Mouse (Mus musculus) frontal cortex, adult 2 months (tissue): ENCODE results near the gene Dolk. TPM values are rescaled to one million over a fixed set of nuclear protein-coding genes. Genes with fewer than 3 reads are reported as not detected.

Source experiments
- DNase-seq, 2 experiments: peaks; one replicate each; pipeline ENCODE4 v3.0.0; 2022; ENCODE audit warnings: low spot score in 1 of 2; ENCODE audit errors: extremely low spot score in 1 of 2
- polyA plus RNA-seq: library from polyadenylated mRNA; depleted of rRNA; stranded (reverse); fragments of >200 nt; gene quantifications from 2 replicates; pipeline ENCODE4 v1.2.3, GENCODE M21; 2012

The Dolk gene
- polyA plus RNA-seq, 1 experiment = 16.3 TPM

- DNase-seq = no peak
Observed at GRCm38 (mm10) chr2:30269241-30269990, 16.7 kb downstream of the Dolk start.

- no peak for DNase-seq
Observed at GRCm38 (mm10) chr2:30268371-30268770, 17.8 kb downstream of the Dolk start.

- no peak for DNase-seq
Observed at GRCm38 (mm10) chr2:30267466-30267865, 18.7 kb downstream of the Dolk start.

GRCm38 (mm10) chr2:30266392-30266941 is 19.7 kb downstream of the Dolk start:
- DNase-seq = peak in 1 of 2 experiments; percentile 62

DNA sequence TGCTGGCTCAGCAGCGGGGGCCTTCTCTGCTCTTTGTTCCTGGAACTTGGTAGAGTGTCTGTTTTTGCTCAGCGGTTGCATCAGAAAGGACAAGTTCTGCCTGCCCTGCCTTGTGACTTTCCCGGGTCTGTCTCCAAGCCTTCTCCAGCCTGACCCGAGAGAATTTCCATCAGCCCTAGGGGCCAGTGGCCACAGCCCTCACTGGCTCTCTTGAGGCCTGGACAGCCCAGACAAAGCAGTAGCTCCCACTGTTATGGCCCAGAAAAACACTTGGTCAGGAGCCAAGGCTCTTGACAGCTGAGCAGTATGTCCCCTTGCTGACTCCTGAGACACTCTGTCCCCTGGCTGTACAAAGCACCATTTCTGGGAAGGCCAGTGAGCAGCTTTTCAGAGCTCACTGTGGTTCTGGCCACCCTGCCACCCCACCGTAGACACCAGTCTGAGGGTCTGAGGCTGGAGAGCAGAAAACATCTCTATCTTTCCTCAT is 20.3 kb downstream of the Dolk start, which contains the start of gene Phyhd1:
TSS of gene Phyhd1 (plus strand) at position 437 of the 487 bp plus-strand sequence.
- peak; percentile 55 for DNase-seq

- no peak for DNase-seq
Observed at GRCm38 (mm10) chr2:30264671-30265519, 21.2 kb downstream of the Dolk start.

- no peak for DNase-seq
Observed at GRCm38 (mm10) chr2:30263811-30264210, 22.3 kb downstream of the Dolk start.

GRCm38 (mm10) chr2:30262840-30263441 is 23.2 kb downstream of the Dolk start:
- peak in 1 of 2 experiments; percentile 72 for DNase-seq

DNA sequence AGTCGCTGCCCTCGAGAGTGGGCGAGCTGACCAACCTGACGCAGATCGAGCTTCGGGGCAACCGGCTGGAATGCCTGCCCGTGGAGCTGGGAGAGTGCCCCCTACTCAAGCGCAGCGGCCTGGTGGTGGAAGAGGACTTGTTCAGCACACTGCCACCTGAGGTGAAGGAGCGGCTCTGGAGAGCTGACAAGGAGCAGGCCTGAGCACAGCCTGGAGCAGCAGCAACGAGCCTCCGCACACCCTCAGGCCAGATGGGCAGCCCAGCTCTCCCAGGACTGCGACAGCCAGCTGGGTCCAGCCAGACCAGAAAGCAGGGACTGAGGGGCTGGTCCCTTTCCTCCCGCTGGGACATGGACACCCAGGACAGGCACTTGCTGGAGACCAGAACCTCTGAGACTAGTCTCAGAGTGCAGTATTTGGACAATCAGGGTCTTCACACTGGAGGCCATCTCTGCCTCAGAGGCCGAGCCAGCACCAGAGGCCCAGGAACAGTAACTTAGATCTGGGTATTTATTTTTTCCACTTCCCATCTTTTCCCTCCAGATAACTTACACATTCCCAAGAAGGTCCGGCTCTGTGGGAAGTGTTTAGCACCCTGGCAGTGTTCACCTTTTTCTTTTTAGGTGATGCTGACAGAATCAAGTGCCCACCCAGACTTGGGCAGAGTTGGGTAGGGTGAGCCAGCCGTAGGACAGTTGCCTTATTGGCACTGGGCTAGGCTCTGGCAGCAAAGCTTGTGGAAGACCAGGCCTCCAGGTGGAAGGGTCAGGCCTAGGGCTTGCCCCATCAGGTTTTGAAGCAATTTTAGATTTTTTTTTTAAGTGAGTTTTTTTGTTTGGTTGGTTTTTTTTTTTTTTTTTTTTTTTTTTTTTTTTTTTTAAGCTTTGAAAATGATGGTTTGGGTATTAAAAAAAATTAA is 24.0 kb downstream of the Dolk start:
- DNase-seq = no peak

GRCm38 (mm10) chr2:30261064-30261736 is 24.9 kb downstream of the Dolk start:
- DNase-seq = no peak

- DNase-seq = no peak
Observed at GRCm38 (mm10) chr2:30259131-30260064, 26.7 kb downstream of the Dolk start.

DNA sequence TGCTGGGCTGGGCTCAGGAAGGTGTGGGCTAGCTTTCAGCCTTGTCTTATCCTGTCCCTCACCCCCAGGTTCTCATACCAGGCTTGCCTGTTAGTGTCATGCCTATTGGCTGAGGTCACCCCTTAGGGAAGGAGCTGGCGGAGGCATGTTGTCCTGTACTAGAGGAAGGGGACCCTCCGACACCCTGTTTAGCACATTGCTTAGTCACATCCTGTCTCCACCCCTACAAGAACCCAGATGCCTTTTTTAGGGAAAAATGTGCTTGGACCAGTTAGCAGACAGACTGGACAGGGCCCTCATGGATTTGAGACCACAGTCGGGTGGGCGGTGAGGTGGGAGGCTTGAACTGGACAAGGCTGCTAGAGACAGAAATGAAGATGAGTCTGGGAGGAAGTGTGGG is 27.5 kb downstream of the Dolk start:
- no peak for DNase-seq

DNA sequence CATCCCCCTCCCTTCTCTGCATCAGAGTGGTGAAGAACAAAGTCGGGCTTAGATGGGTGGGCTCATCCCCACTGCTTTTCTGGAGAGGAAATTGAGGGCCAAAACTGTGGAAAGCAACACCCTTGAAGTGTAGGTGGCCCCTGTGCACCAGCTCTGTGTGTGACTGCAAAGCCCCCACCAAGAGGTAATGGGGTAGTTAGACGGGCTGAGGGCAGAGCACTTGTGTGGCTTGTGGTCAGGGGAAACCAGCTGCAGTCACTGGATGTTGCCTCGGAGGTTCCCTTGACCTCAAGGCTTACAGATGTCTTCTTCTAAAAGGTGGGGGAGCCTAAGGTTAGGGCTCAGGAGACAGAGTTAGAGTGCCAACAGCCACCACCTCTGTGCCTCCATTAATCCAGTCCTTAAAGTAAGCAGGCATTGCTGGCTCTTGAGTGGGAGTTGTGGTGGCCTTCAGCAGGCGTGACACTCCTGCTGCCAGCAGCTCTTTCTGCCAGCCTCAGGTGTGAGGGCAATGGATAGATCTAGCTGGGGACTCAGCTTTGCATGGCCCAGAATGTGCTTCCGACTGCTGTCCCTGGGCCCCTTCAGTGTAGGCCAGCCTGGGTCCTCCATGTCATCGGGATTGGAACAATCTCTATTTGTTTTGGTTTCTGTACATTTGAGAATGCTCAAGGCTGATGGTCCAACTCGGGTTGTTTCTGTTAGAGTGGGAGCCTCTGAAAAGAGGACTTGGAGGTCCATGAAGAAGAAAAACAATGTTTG is 28.3 kb downstream of the Dolk start:
- no peak for DNase-seq

DNA sequence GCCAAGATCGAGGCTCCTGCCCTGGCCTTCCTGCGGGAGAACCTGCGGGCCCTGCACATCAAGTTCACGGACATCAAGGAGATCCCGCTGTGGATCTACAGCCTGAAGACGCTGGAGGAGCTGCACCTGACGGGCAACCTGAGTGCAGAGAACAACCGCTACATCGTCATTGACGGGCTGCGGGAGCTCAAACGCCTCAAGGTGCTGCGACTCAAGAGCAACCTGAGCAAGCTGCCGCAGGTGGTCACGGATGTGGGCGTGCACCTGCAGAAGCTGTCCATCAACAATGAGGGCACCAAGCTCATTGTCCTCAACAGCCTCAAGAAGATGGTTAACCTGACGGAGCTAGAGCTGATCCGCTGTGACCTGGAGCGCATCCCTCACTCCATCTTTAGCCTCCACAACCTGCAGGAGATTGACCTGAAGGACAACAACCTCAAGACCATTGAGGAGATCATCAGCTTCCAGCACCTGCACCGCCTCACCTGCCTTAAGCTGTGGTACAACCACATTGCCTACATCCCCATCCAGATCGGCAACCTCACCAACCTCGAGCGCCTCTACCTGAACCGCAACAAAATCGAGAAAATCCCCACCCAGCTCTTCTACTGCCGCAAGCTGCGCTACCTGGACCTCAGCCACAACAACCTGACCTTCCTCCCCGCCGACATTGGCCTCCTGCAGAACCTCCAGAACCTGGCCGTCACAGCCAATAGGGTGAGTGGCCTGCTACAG is 29.4 kb downstream of the Dolk start:
- DNase-seq = no peak

GRCm38 (mm10) chr2:30255631-30256395 is 30.3 kb downstream of the Dolk start:
- no peak for DNase-seq

GRCm38 (mm10) chr2:30253809-30254208 is 32.3 kb downstream of the Dolk start:
- no peak for DNase-seq
